Mouse (Mus musculus) lung, embryonic 14.5 days (tissue): ENCODE data around the gene Bhmt2. TPM values are rescaled to one million over a fixed set of nuclear protein-coding genes. Genes with fewer than 3 reads are reported as not detected.

ENCODE experiments used
- ATAC-seq: fragments of 200-750 bp; cut with Nextera tagmentation; 2 replicates; pipeline ENCODE4 v1.8.0; 2017; ENCODE audit warnings: mild to moderate bottlenecking, moderate TSS enrichment, moderate library complexity; ENCODE audit not compliant: insufficient read depth
- DNase-seq: peaks from one replicate; pipeline ENCODE4 v3.0.0-alpha.2; 2015
- H3K27ac ChIP-seq: fragments of 300-500 bp; sonication (generic); 2 replicates; pipeline ENCODE4 v1.5.1; 2014; ENCODE audit warnings: low read depth, mild to moderate bottlenecking, moderate library complexity
- H3K27me3 ChIP-seq: fragments of 300-500 bp; sonication (generic); 2 replicates; pipeline ENCODE4 v1.6.1; 2014; ENCODE audit warnings: low read length, control low read depth; ENCODE audit not compliant: insufficient read depth
- H3K36me3 ChIP-seq: fragments of 300-500 bp; sonication (generic); 2 replicates; pipeline ENCODE4 v1.6.1; 2014; ENCODE audit warnings: control low read depth; ENCODE audit not compliant: insufficient read depth
- H3K4me1 ChIP-seq: fragments of 300-500 bp; sonication (generic); 2 replicates; pipeline ENCODE4 v1.6.1; 2014; ENCODE audit warnings: antibody characterized with exemption, control low read depth; ENCODE audit not compliant: insufficient read depth
- H3K4me2 ChIP-seq: fragments of 300-500 bp; sonication (generic); 2 replicates; pipeline ENCODE4 v1.6.1; 2014; ENCODE audit warnings: mild to moderate bottlenecking
- H3K4me3 ChIP-seq: fragments of 300-500 bp; sonication (generic); 2 replicates; pipeline ENCODE4 v1.5.1; 2014; ENCODE audit warnings: low read depth, low read length
- H3K9ac ChIP-seq: fragments of 300-500 bp; sonication (generic); 2 replicates; pipeline ENCODE4 v1.6.1; 2014
- H3K9me3 ChIP-seq: fragments of 300-500 bp; sonication (generic); 2 replicates; pipeline ENCODE4 v1.6.1; 2016; ENCODE audit warnings: low read depth, low read length, control low read depth
- CTCF ChIP-seq: IDR thresholded peaks from 2 replicates; pipeline ENCODE4 v1.5.1; 2016; ENCODE audit warnings: antibody characterized with exemption, low read depth
- WGBS: fragments of 180-500 bp; shearing (Covaris S2); extraction: QIAGEN DNeasy Blood & Tissue Kit; methylation state at CpG from one replicate; pipeline ENCODE4 v1.1.7; 2014; 5-methylcytosine and 5-hydroxymethylcytosine counted together
- polyA plus RNA-seq: library from polyadenylated mRNA; unstranded; fragments of >200 nt; fragmentation: Nextera tagmentation; extraction: Ambion mirVana; gene quantifications from 2 replicates; pipeline ENCODE4 v1.2.1, GENCODE M21; 2014

Bhmt2 gene
- polyA plus RNA-seq, 1 experiment from 2014 or later = not detected

DNA sequence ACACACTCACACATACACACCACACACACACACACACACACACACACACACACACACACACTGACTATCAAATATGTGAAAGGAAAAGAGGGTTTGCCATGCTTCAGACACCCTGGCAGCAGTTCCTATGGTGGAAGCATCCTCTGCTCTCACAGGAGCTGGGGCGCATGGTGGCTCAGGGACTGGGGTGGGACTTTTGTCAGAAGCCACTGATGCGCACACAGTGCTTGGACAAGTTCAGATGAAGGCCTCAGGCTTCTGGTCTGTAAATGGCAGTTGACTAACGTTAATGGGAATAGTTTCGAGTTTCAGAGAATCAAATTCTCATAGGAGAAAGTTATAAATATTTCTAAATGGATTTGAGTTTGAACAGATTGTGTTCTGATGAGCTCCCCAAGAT is 11.1 kb upstream of the Bhmt2 start:
- ATAC-seq = no peak
- WGBS = 80% methylated on average over 4 of the region's 4 CpGs
- no peak for DNase-seq
- Histone ChIP-seq H3K27ac (no peak overlapping the region), H3K9me3 (no peaks in the 10 kb centered on the region), H3K4me1 (no peaks in the 10 kb centered on the region), H3K36me3 (no peaks in the 10 kb centered on the region), H3K9ac (no peak overlapping the region), H3K27me3 (no peaks in the 10 kb centered on the region), H3K4me3 (no peak overlapping the region), H3K4me2 (no peak overlapping the region)
- TF ChIP-seq CTCF = no peak

DNA sequence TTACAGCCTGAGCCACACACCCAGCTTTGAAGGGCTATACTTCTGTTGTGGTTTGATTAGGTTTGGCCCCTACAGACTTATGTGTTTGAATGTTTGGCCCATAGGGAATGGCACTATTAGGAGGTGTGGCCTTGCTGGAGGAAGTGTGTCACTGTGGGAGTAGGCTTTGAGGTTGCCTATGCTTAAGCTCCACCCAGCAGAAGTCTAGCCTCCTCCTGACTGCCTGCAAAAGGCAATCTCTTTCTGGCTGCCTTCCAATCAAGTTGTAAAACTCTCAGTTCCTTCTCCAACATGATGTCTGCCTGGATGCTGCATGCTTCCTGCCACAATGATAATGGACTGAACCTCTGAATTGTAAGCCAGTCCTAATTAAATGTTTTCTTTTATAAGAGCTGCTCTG is 9.2 kb upstream of the Bhmt2 start:
- H3K27ac ChIP-seq = no peak overlapping the region
- no peaks in the 10 kb centered on the region for H3K36me3 ChIP-seq
- no peaks in the 10 kb centered on the region for H3K4me1 ChIP-seq
- no peak overlapping the region for H3K9ac ChIP-seq
- no peak for TF ChIP-seq CTCF
- H3K9me3 ChIP-seq = no peaks in the 10 kb centered on the region
- DNase-seq (peak; percentile 76), ATAC-seq (peak; percentile 75)
- no peak overlapping the region for H3K4me2 ChIP-seq
- no peaks in the 10 kb centered on the region for H3K27me3 ChIP-seq
- H3K4me3 ChIP-seq = no peak overlapping the region

DNA sequence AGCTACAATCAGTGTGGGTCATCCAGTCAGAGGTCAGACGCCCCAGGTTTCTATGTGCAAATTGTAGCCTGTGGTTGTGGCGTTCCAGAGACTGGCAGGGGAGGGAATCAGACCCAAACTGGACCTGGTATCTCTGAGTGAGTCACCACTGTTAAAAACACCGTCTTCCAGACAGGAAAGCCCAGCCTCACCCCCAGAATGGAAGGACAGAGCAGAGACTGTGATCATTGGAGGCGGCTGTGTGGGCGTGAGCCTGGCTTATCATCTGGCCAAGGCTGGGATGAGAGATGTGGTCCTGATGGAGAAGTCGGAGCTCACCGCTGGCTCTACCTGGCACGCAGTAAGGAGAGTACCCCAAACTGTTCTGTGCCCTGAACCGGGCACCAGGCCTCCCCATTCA is 2.8 kb upstream of the Bhmt2 start:
- 70% methylated on average over 9 of the region's 9 CpGs for WGBS
- no peak for ATAC-seq

DNA sequence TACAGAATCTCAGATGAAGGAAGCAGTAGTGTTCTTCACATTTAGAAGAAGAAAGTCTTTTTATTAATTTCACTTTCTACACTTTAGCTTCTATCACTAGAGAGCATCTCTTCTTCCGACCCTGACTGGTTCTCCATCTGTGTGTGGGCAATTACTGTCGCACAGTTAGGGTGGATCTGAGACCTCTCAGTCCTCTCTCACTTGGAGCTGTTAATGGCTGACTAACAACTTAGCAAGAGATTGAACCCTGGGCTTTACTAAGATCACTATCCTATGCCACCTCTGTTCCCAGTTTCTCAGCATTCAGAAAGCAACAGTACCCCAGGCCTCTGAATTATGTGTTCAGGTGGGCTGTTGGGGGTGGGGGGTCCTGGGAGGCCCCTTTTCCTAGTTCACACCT is 806 bp downstream of the Bhmt2 start:
- Histone ChIP-seq H3K27ac (no peak overlapping the region), H3K36me3 (no peaks in the 10 kb centered on the region), H3K4me1 (no peaks in the 10 kb centered on the region), H3K4me2 (no peak overlapping the region), H3K4me3 (no peak overlapping the region), H3K9me3 (no peaks in the 10 kb centered on the region), H3K27me3 (peaks cover 10% of the 10 kb centered on the region), H3K9ac (no peak overlapping the region)
- no peak for DNase-seq
- TF ChIP-seq CTCF = no peak
- 54% methylated on average over 2 of the region's 2 CpGs for WGBS
- no peak for ATAC-seq

More for the DNA sequence above, 2.8 kb upstream of the Bhmt2 start:
- Histone ChIP-seq H3K4me3 (no peak overlapping the region), H3K4me2 (no peak overlapping the region), H3K9me3 (no peaks in the 10 kb centered on the region), H3K9ac (no peak overlapping the region), H3K27me3 (peaks cover 10% of the 10 kb centered on the region), H3K36me3 (no peaks in the 10 kb centered on the region), H3K27ac (no peak overlapping the region), H3K4me1 (no peaks in the 10 kb centered on the region)
- DNase-seq = no peak
- TF ChIP-seq CTCF = no peak

DNA sequence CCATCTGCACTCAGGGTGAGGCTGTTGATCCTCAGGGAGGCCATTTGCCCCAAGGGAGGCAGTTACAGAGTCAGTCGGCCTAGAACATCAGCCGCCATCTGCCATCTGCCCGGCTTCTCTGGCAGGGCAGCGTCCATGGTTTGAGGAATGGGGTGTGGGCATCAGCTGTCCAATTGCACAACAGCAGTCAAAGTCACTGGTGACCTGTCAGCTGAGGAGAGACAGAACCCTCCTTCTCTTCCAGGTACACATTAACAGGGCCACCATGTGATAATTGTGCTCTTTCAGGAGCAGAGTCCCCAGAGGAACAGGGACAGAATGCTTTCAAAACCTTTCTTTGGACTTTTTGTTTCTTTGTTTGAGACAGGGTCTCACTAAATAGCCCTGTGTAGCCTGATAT is 1.7 kb downstream of the Bhmt2 start:
- no peak overlapping the region for H3K9ac ChIP-seq
- WGBS = 81% methylated on average over 4 of the region's 4 CpGs

DNA sequence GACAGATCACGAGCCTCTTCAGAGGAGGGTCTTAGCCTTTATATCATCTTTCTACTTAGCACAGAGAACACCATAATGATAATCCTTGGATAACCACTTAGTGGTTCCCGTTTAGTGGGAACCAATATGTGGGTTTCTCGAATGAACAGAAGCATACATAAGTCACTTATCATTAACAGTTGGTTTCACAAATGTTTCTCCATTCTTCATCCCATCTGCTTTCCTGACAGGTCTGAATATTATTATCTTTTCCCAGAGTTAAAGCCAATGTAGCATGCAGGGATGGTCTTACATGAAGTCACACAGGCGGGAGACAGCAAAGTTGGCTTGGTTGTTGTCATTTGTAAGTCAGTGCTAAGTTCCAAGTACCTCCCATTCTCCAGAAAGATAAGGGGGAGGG is 6.5 kb downstream of the Bhmt2 start:
- Histone ChIP-seq H3K4me1 (no peaks in the 10 kb centered on the region), H3K9me3 (no peaks in the 10 kb centered on the region), H3K27me3 (no peaks in the 10 kb centered on the region), H3K9ac (no peak overlapping the region), H3K4me3 (no peak overlapping the region), H3K4me2 (no peak overlapping the region), H3K36me3 (no peaks in the 10 kb centered on the region), H3K27ac (no peak overlapping the region)
- DNase-seq (no peak), ATAC-seq (no peak)
- 83% methylated on average over 4 of the region's 4 CpGs for WGBS
- TF ChIP-seq CTCF = no peak

More for the DNA sequence above, 1.7 kb downstream of the Bhmt2 start:
- DNase-seq (no peak), ATAC-seq (no peak)
- no peaks in the 10 kb centered on the region for H3K4me1 ChIP-seq
- no peak for TF ChIP-seq CTCF
- H3K9me3 ChIP-seq = no peaks in the 10 kb centered on the region
- H3K27me3 ChIP-seq = peaks cover 10% of the 10 kb centered on the region
- no peaks in the 10 kb centered on the region for H3K36me3 ChIP-seq
- H3K4me2 ChIP-seq = no peak overlapping the region
- no peak overlapping the region for H3K4me3 ChIP-seq
- no peak overlapping the region for H3K27ac ChIP-seq

DNA sequence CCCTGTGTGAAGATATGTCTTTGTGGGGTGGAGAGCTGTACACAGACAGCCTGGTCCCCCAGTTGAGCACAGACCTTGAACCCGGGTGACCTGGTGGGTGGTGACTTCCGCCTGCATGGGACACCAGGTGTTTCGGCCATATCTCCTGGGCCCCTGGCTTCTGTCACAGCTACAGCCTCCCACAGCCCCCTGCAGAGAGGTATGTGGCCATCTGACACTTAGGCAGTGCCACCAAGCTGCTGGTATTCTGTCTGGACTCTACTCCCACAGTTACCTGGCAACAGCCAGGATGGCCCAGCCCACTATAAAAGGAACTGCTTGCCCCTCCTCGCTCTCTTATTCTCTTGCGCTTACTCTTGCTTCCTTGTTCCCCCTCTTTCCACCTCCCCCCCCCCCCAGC is 16.2 kb downstream of the Bhmt2 start:
- WGBS = 69% methylated on average over 5 of the region's 5 CpGs

DNA sequence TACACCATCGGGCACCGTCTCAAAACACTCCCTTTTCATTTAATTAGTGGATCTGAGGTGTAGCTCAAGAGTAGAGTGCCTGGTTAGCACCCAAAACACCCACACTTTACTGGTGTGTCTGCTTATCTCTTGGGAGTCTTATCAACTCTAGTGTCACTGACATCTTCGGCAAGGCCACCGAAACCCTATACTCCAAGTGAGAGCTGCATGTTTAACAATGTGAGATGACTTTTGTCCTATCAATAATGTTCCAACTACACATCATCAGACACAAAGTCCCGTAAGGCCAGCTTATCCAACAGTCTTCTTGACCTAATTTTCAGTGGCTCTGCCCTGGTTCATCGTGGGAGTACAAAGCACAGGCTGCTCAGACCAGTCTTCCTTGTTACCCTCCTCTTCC is 20.7 kb downstream of the Bhmt2 start:
- Histone ChIP-seq H3K27ac (no peak overlapping the region), H3K4me3 (no peak overlapping the region), H3K9ac (no peak overlapping the region), H3K27me3 (no peaks in the 10 kb centered on the region), H3K9me3 (no peaks in the 10 kb centered on the region), H3K4me2 (no peak overlapping the region), H3K4me1 (no peaks in the 10 kb centered on the region), H3K36me3 (no peaks in the 10 kb centered on the region)
- ATAC-seq = no peak
- WGBS = 73% methylated on average over 6 of the region's 6 CpGs
- TF ChIP-seq CTCF = no peak
- no peak for DNase-seq

More for the DNA sequence above, 16.2 kb downstream of the Bhmt2 start:
- TF ChIP-seq CTCF = no peak
- H3K27me3 ChIP-seq = no peaks in the 10 kb centered on the region
- H3K9me3 ChIP-seq = no peaks in the 10 kb centered on the region
- DNase-seq (no peak), ATAC-seq (no peak)
- no peak overlapping the region for H3K4me2 ChIP-seq
- no peaks in the 10 kb centered on the region for H3K4me1 ChIP-seq
- H3K27ac ChIP-seq = no peak overlapping the region
- H3K4me3 ChIP-seq = no peak overlapping the region
- no peak overlapping the region for H3K9ac ChIP-seq
- no peaks in the 10 kb centered on the region for H3K36me3 ChIP-seq
